Mouse (Mus musculus) CH12.LX (cell line): ENCODE results near the gene Agxt2. TPM values are rescaled to one million over a fixed set of nuclear protein-coding genes. Genes with fewer than 3 reads are reported as not detected.

Source experiments
- DNase-seq: peaks from one replicate; pipeline ENCODE4 v3.0.0-alpha.2; 2013; ENCODE audit errors: extremely low read depth
- H3K27ac ChIP-seq: 2 replicates; pipeline ENCODE4 v1.5.1; 2012; ENCODE audit warnings: low read depth, mild to moderate bottlenecking, control low read depth, moderate library complexity; ENCODE audit not compliant: insufficient read depth
- H3K27me3 ChIP-seq: replicated peaks from 2 replicates; pipeline ENCODE3; 2012; ENCODE audit warnings: inconsistent platforms
- H3K36me3 ChIP-seq, 2 experiments: replicated peaks in 1 of 2; 2 replicates each; pipeline versions ENCODE3 to v1.6.1; 2012; ENCODE audit warnings: inconsistent platforms in 1 of 2, low read length in 1 of 2, mild to moderate bottlenecking in 1 of 2, mixed read lengths in 1 of 2, moderate library complexity in 1 of 2; ENCODE audit not compliant: control insufficient read depth in 1 of 2, insufficient read depth in 1 of 2
- H3K4me1 ChIP-seq, 2 experiments: 2 replicates each; pipeline ENCODE4 v1.6.1; 2012; ENCODE audit warnings: inconsistent platforms in 1 of 2, moderate library complexity in 1 of 2; ENCODE audit not compliant: insufficient read depth in 2 of 2, control insufficient read depth in 1 of 2
- H3K4me2 ChIP-seq: 2 replicates; pipeline ENCODE4 v1.6.1; 2012; ENCODE audit warnings: low read depth, mild to moderate bottlenecking, control low read depth; ENCODE audit not compliant: poor library complexity, insufficient read depth, severe bottlenecking
- H3K4me3 ChIP-seq, 3 experiments: fragments of 150-350 bp in 1 of 3; sonication (generic) in 1 of 3; replicated peaks in 1 of 3; 2 replicates each; pipeline versions ENCODE3 to v1.5.1; 2011 to 2012; ENCODE audit warnings: low read depth in 2 of 3, low read length in 2 of 3, mild to moderate bottlenecking in 2 of 3, moderate library complexity in 2 of 3, control low read depth in 1 of 3, improper control_type of control experiment in 1 of 3, inconsistent platforms in 1 of 3, mixed read lengths in 1 of 3; ENCODE audit not compliant: poor library complexity in 1 of 3
- H3K79me2 ChIP-seq: replicated peaks from 2 replicates; pipeline ENCODE4 v1.6.1; 2012; ENCODE audit warnings: mild to moderate bottlenecking, moderate library complexity; ENCODE audit not compliant: control insufficient read depth, poor library complexity, insufficient read depth, severe bottlenecking; ENCODE audit errors: extremely low read depth
- H3K9ac ChIP-seq: 2 replicates; pipeline ENCODE4 v1.6.1; 2012; ENCODE audit warnings: low read depth, mild to moderate bottlenecking, control low read depth, moderate library complexity; ENCODE audit not compliant: insufficient read depth
- H3K9me3 ChIP-seq: replicated peaks from 2 replicates; pipeline ENCODE3; 2012; ENCODE audit warnings: low read length, inconsistent platforms, mixed read lengths
- CHD1 ChIP-seq: IDR thresholded peaks from 2 replicates; pipeline ENCODE4 v1.6.1; 2012; ENCODE audit warnings: low read depth, low read length, improper control_type of control experiment, inconsistent platforms
- CHD2 ChIP-seq: IDR thresholded peaks from 2 replicates; pipeline ENCODE4 v1.6.1; 2011; ENCODE audit warnings: low read length, improper control_type of control experiment
- E2F4 ChIP-seq: IDR thresholded peaks from 2 replicates; pipeline ENCODE4 v1.6.1; 2011; ENCODE audit warnings: low read depth, low read length, improper control_type of control experiment; ENCODE audit not compliant: insufficient replicate concordance
- ELF1 ChIP-seq: IDR thresholded peaks from 2 replicates; pipeline ENCODE4 v1.6.1; 2014; ENCODE audit warnings: low read depth, mild to moderate bottlenecking, inconsistent platforms, low read length, improper control_type of control experiment
- HCFC1 ChIP-seq: IDR thresholded peaks from 2 replicates; pipeline ENCODE4 v1.6.1; 2012; ENCODE audit warnings: low read depth, mild to moderate bottlenecking, inconsistent platforms, low read length, improper control_type of control experiment
- IRF4 ChIP-seq: IDR thresholded peaks from 2 replicates; pipeline ENCODE4 v1.6.1; 2014; ENCODE audit warnings: low read depth, mild to moderate bottlenecking, inconsistent platforms, low read length, improper control_type of control experiment
- KAT2A ChIP-seq: IDR thresholded peaks from 2 replicates; pipeline ENCODE4 v1.6.1; 2012; ENCODE audit warnings: low read length, improper control_type of control experiment, inconsistent platforms; ENCODE audit not compliant: insufficient replicate concordance
- MAZ ChIP-seq: IDR thresholded peaks from 2 replicates; pipeline ENCODE4 v1.6.1; 2012; ENCODE audit warnings: low read depth, mild to moderate bottlenecking, inconsistent platforms, low read length, improper control_type of control experiment, moderate library complexity
- MXI1 ChIP-seq: IDR thresholded peaks from 2 replicates; pipeline ENCODE4 v1.6.1; 2011; ENCODE audit warnings: mild to moderate bottlenecking, low read depth, low read length, improper control_type of control experiment
- MYC ChIP-seq: IDR thresholded peaks from 2 replicates; pipeline ENCODE4 v1.6.1; 2011; ENCODE audit warnings: low read depth, mild to moderate bottlenecking, improper control_type of control experiment, low read length
- NELFE ChIP-seq: IDR thresholded peaks from 2 replicates; pipeline ENCODE4 v1.6.1; 2011; ENCODE audit warnings: low read depth, low read length, improper control_type of control experiment
- PAX5 ChIP-seq: IDR thresholded peaks from 2 replicates; pipeline ENCODE4 v1.6.1; 2012; ENCODE audit warnings: low read length, inconsistent platforms, mixed read lengths
- POLR2AphosphoS2 ChIP-seq: IDR thresholded peaks from 2 replicates; pipeline ENCODE4 v1.6.1; 2011; ENCODE audit warnings: low read depth, low read length, improper control_type of control experiment
- SIN3A ChIP-seq: IDR thresholded peaks from 2 replicates; pipeline ENCODE4 v1.6.1; 2012; ENCODE audit warnings: low read length, improper control_type of control experiment, inconsistent platforms
- SMC3 ChIP-seq: IDR thresholded peaks from 2 replicates; pipeline ENCODE4 v1.6.1; 2011; ENCODE audit warnings: low read depth, low read length, improper control_type of control experiment
- TCF12 ChIP-seq: IDR thresholded peaks from 2 replicates; pipeline ENCODE4 v1.6.1; 2014; ENCODE audit warnings: low read depth, mild to moderate bottlenecking, inconsistent platforms, low read length, improper control_type of control experiment
- UBTF ChIP-seq: IDR thresholded peaks from 2 replicates; pipeline ENCODE4 v1.6.1; 2012; ENCODE audit warnings: low read depth, mild to moderate bottlenecking, inconsistent platforms, low read length, improper control_type of control experiment, moderate library complexity
- USF2 ChIP-seq: conservative IDR thresholded peaks from 2 replicates; pipeline ENCODE4 v1.6.1; 2011; ENCODE audit warnings: low read depth, low read length, improper control_type of control experiment
- ZC3H11A ChIP-seq: IDR thresholded peaks from 2 replicates; pipeline ENCODE4 v1.6.1; 2012; ENCODE audit warnings: low read depth, mild to moderate bottlenecking, inconsistent platforms, low read length, improper control_type of control experiment
- ZKSCAN1 ChIP-seq: IDR thresholded peaks from 2 replicates; pipeline ENCODE4 v1.6.1; 2012; ENCODE audit warnings: low read depth, inconsistent platforms, low read length, improper control_type of control experiment, borderline replicate concordance
- ZMIZ1 ChIP-seq: IDR thresholded peaks from 2 replicates; pipeline ENCODE4 v1.6.1; 2012; ENCODE audit warnings: low read depth, mild to moderate bottlenecking, inconsistent platforms, low read length, improper control_type of control experiment
- dilution Hi-C: fragments of 300-500 bp; cut with MboI; formaldehyde crosslinking; loops from 2 replicates; pipeline ENCODE4 v1.14.3; 2020; ENCODE audit warnings: low sequenced_read_pairs; ENCODE audit not compliant: extremely low pct_unique_long_range_greater_than_20kb, extremely low pct_ligation_motif_present
- in situ Hi-C: fragments of 300-500 bp; cut with MboI; formaldehyde crosslinking; loops from 3 replicates; pipeline ENCODE4 v1.14.3; 2019; ENCODE audit warnings: low sequenced_read_pairs, low pct_ligation_motif_present, low pct_unique_long_range_greater_than_20kb, mixed read lengths
- polyA plus RNA-seq: library from polyadenylated mRNA; unstranded; fragments of >175 nt; gene quantifications from 2 replicates; pipeline ENCODE4 v1.2.1, GENCODE M21; 2012; ENCODE audit warnings: low read depth; ENCODE audit not compliant: insufficient read length
- total RNA-seq, 2 experiments: library from RNA; depleted of rRNA; stranded (reverse); fragments of 300-350 nt in 1 of 2; fragments of >200 nt in 1 of 2; gene quantifications; 2 replicates each; pipeline ENCODE4 v1.2.3; 2012 to 2014

Agxt2 gene
- total and polyA plus RNA-seq, 3 experiments = 0.14 TPM; not detected in 2

DNA sequence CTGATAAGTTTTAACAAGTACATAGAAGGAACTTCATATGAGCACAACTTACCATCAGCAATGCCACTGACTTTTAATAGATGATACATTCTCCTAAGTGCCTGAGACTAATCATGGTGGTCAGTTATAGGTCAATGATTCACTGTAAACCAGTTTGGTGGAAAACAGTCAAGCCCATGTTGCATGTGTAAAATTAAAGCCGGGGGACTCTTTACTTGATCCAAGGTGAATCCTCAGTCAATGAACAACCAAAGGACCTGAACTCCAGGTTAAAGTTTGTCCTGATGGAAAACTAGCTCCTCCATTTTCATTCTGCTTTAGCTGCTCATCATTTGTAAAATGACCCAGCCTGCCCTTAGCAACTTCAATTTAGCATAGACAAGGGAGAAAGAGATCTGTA is 25.8 kb upstream of the Agxt2 start:
- no peak overlapping the region for H3K4me3 ChIP-seq
- H3K27ac ChIP-seq = no peak overlapping the region
- DNase-seq = no peak
- H3K9me3 ChIP-seq = no peaks in the 10 kb centered on the region
- H3K4me1 ChIP-seq = peaks cover 0 to 5% of the 10 kb centered on the region in 2 experiments; a peak in 2 of 4 replicates
- H3K9ac ChIP-seq = no peak overlapping the region
- dilution Hi-C loops = no loop called here
- no peaks in the 10 kb centered on the region for H3K36me3 ChIP-seq
- H3K27me3 ChIP-seq = no peaks in the 10 kb centered on the region
- no peaks in the 10 kb centered on the region for H3K79me2 ChIP-seq
- in situ Hi-C loops = no loop called here
- no peak overlapping the region for H3K4me2 ChIP-seq
- TF ChIP-seq MAZ (no peak), SIN3A (no peak), SMC3 (no peak), PAX5 (no peak), HCFC1 (no peak), USF2 (no peak)
- TF ChIP-seq, all 38 proteins: peak for 0

DNA sequence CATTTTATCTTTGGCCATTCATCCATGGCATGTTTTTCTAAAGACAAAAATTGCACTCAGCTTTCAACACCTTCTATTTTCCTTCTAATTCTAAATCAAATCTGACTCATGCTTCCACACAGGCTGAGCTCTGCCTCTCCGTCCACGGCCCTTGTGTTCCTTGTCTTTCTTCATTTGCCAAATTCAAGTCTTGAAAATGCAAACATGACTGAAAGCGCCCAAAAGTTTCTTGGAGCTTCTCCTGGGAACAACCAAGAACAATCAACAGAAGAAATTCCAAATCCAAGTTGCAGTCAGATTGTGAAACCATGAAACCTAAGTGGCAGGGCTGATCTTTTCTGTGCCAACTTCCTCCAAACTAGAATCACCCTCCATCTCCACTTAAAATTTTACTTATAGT is 19.7 kb upstream of the Agxt2 start:
- Histone ChIP-seq H3K27me3 (no peaks in the 10 kb centered on the region), H3K4me3 (no peak overlapping the region), H3K4me2 (no peak overlapping the region; the same call in 1 of the 2 replicates), H3K9me3 (no peaks in the 10 kb centered on the region), H3K79me2 (no peaks in the 10 kb centered on the region), H3K36me3 (no peaks in the 10 kb centered on the region), H3K4me1 (no peaks in the 10 kb centered on the region), H3K9ac (no peak overlapping the region), H3K27ac (no peak overlapping the region)
- no peak for DNase-seq
- in situ Hi-C loops (no loop called here), dilution Hi-C loops (no loop called here)
- TF ChIP-seq ZKSCAN1 (no peak), KAT2A (no peak), IRF4 (no peak), E2F4 (no peak), POLR2AphosphoS2 (no peak), UBTF (no peak), ZC3H11A (no peak), ZMIZ1 (no peak), TCF12 (no peak), CHD2 (no peak), MYC (no peak), MXI1 (no peak), CHD1 (no peak), ELF1 (no peak), NELFE (no peak)
